Mouse (Mus musculus) liver, embryonic 16.5 days (tissue): ENCODE measurements around the gene Cyp8b1. TPM values are rescaled to one million over a fixed set of nuclear protein-coding genes. Genes with fewer than 3 reads are reported as not detected.

Experiments used
- ATAC-seq: fragments of 200-750 bp; cut with Nextera tagmentation; 2 replicates; pipeline ENCODE4 v1.8.0; 2017; ENCODE audit warnings: low read depth, mild to moderate bottlenecking, moderate number of reproducible peaks, moderate library complexity
- H3K27ac ChIP-seq: fragments of 300-500 bp; sonication (generic); 2 replicates; pipeline ENCODE4 v1.5.1; 2014; ENCODE audit warnings: mild to moderate bottlenecking, low read length
- H3K27me3 ChIP-seq: fragments of 300-500 bp; sonication (generic); 2 replicates; pipeline ENCODE4 v1.6.1; 2014; ENCODE audit warnings: low read depth, low read length, mixed read lengths; ENCODE audit not compliant: control insufficient read depth, insufficient read depth
- H3K36me3 ChIP-seq: fragments of 300-500 bp; sonication (generic); 2 replicates; pipeline ENCODE4 v1.6.1; 2014; ENCODE audit warnings: mild to moderate bottlenecking; ENCODE audit not compliant: control insufficient read depth, insufficient read depth
- H3K4me1 ChIP-seq: fragments of 300-500 bp; sonication (generic); 2 replicates; pipeline ENCODE4 v1.6.1; 2014; ENCODE audit warnings: low read depth, low read length, mixed read lengths; ENCODE audit not compliant: control insufficient read depth
- H3K4me2 ChIP-seq: fragments of 300-500 bp; sonication (generic); 2 replicates; pipeline ENCODE4 v1.6.1; 2014; ENCODE audit warnings: low read depth, low read length, mixed read lengths
- H3K4me3 ChIP-seq: fragments of 300-500 bp; sonication (generic); 2 replicates; pipeline ENCODE4 v1.5.1; 2014; ENCODE audit warnings: low read depth, mild to moderate bottlenecking, low read length
- H3K9ac ChIP-seq: fragments of 300-500 bp; sonication (generic); 2 replicates; pipeline ENCODE4 v1.6.1; 2014; ENCODE audit warnings: low read depth, low read length
- H3K9me3 ChIP-seq: fragments of 300-500 bp; sonication (generic); replicated peaks from 2 replicates; pipeline ENCODE4 v1.6.1; 2016; ENCODE audit warnings: low read length; ENCODE audit not compliant: control insufficient read depth
- WGBS: fragments of 180-500 bp; shearing (Covaris S2); extraction: QIAGEN DNeasy Blood & Tissue Kit; methylation state at CpG from one replicate; pipeline ENCODE4 v1.1.7; 2014; ENCODE audit not compliant: insufficient replicate concordance; 5-methylcytosine and 5-hydroxymethylcytosine counted together
- polyA plus RNA-seq: library from polyadenylated mRNA; unstranded; fragments of >200 nt; fragmentation: Nextera tagmentation; extraction: Ambion mirVana; gene quantifications from 2 replicates; pipeline ENCODE4 v1.2.1, GENCODE M21; 2015

Cyp8b1 gene
- polyA plus RNA-seq, 1 experiment from 2014 or later, result 19.0 TPM

DNA sequence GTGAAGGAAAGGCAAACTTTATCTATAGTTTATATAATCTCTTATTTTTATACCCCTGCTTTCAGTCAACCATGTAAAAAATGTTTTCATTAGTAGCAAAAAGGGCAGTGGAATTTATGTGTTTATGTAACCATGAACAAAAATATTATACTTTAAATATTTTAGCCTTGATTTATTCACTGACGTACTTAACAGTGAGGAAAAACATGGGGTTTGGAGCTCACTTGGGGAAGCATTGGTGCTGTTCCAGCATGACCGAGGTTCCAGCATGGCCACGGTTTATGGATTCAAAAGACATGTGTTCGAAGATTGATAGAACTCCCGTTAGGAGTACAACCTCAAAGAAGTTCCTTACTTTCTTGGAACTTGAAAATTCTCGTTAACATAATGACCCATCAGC is 47.9 kb downstream of the Cyp8b1 start:
- Histone ChIP-seq H3K36me3 (no peaks in the 10 kb centered on the region), H3K4me1 (no peaks in the 10 kb centered on the region), H3K27ac (no peak overlapping the region), H3K9ac (no peak overlapping the region), H3K4me2 (no peak overlapping the region), H3K9me3 (no peaks in the 10 kb centered on the region), H3K27me3 (no peaks in the 10 kb centered on the region), H3K4me3 (no peak overlapping the region)
- no peak for ATAC-seq
- 60% methylated on average over 6 of the region's 6 CpGs for WGBS

DNA sequence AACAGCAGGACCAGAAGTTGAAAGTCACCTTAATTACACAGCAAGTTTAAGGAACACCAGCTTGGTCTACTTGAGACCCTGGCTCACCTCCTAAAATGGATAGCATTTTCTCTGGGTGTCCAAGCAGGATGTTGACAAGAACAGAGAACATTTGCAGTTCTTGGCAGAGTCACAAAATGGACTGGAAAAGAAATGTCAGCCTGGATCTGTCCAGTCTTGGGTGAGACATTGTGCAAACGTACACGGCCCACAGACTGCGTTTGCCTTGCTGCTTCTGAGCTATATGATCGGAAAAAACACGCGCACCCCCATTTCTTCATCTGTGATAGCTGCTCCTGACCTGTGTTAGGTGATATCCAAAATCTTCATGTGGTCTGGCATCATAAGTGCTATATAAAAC is 48.5 kb downstream of the Cyp8b1 start:
- no peaks in the 10 kb centered on the region for H3K9me3 ChIP-seq
- no peak overlapping the region for H3K27ac ChIP-seq
- no peak overlapping the region for H3K4me3 ChIP-seq
- H3K4me1 ChIP-seq, result no peaks in the 10 kb centered on the region
- H3K9ac ChIP-seq, result no peak overlapping the region
- H3K36me3 ChIP-seq, result no peaks in the 10 kb centered on the region
- no peaks in the 10 kb centered on the region for H3K27me3 ChIP-seq
- no peak for ATAC-seq
- H3K4me2 ChIP-seq, result no peak overlapping the region
- WGBS, result 81% methylated on average over 6 of the region's 6 CpGs

DNA sequence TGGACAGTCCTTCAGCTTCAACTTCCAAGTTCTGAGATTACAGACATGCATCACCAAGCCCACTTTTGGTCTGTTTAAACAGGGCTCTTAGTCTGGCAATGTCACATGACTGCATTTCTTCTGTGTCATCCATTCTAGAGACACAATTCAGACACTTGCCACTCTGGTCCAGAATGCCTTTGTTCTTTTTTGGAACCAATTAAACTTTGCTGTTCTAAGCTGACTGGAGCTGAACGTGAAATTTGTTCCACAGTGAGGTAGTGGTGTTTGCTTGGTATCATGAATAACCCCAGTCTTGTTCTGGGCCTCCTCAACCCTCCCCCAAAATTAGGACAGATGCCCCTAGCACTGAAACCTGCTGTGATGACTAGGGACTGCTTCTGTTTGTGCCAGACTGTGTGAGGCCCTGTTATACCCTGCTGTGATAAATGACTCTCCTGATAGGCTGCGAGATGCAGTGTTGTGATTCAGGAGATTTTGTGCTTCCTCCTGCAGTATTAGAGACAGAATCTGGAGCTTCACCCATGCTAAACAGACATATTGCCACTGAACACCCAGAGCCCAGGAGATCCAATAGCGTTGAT is 50.6 kb downstream of the Cyp8b1 start:
- Histone ChIP-seq H3K9ac (no peak overlapping the region), H3K36me3 (no peaks in the 10 kb centered on the region), H3K4me1 (no peaks in the 10 kb centered on the region), H3K27me3 (no peaks in the 10 kb centered on the region), H3K4me2 (no peak overlapping the region), H3K4me3 (no peak overlapping the region), H3K27ac (no peak overlapping the region), H3K9me3 (no peaks in the 10 kb centered on the region)
- 49% methylated on average over 3 of the region's 3 CpGs for WGBS
- no peak for ATAC-seq

DNA sequence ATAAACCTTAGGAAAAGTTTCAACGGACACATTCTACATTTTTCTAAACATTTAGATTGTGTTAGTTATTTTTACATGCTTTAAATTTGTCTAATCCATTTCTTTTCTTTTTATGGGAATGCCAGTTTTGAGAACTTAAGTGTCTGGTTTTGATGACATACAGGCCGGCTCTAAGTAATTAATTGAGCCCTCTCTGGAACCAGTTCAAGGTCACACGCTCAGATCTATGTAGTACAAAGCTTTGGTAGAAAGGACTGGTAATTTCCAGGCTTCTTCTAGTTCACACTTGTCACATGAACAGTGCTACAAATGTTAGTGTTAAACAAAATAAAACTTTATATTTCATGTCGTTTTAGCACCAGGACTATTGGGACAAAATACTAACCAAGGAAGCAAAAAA is 51.3 kb downstream of the Cyp8b1 start:
- WGBS, result 60% methylated on average over 4 of the region's 4 CpGs
- H3K27ac ChIP-seq, result no peak overlapping the region
- no peak overlapping the region for H3K4me3 ChIP-seq
- no peak overlapping the region for H3K4me2 ChIP-seq
- no peaks in the 10 kb centered on the region for H3K36me3 ChIP-seq
- no peaks in the 10 kb centered on the region for H3K9me3 ChIP-seq
- no peak overlapping the region for H3K9ac ChIP-seq
- H3K27me3 ChIP-seq, result no peaks in the 10 kb centered on the region
- no peak for ATAC-seq
- no peaks in the 10 kb centered on the region for H3K4me1 ChIP-seq

Other genes with a start within 250 kb of the Cyp8b1 start
- gene Sec22c, start 210.8 kb downstream of the Cyp8b1 start, polyA plus RNA-seq, result 2.8 and 3.0 TPM in 2 replicates
- 54.9 and 55.5 TPM in 2 replicates for gene Ss18l2, start 206.0 kb downstream of the Cyp8b1 start, polyA plus RNA-seq
- gene Nktr, start 197.1 kb downstream of the Cyp8b1 start, polyA plus RNA-seq, result 24.9 and 25.2 TPM in 2 replicates
- gene Zfp651, start 157.0 kb downstream of the Cyp8b1 start, polyA plus RNA-seq, result 0.50 and 0.89 TPM in 2 replicates
- gene Klhl40, start 138.7 kb downstream of the Cyp8b1 start, polyA plus RNA-seq, result 0.53 and 1.5 TPM in 2 replicates
- 0.07 and 0.31 TPM in 2 replicates for gene Hhatl, start 123.8 kb downstream of the Cyp8b1 start, polyA plus RNA-seq
- gene Ccdc13, start 76.8 kb downstream of the Cyp8b1 start, polyA plus RNA-seq, result 0.07 TPM in 1 of 2 replicates, not detected in the other
- 114 and 136 TPM in 2 replicates for gene Higd1a, start 57.9 kb downstream of the Cyp8b1 start, polyA plus RNA-seq
- 0.43 and 0.72 TPM in 2 replicates for gene Ackr2, start 17.9 kb downstream of the Cyp8b1 start, polyA plus RNA-seq
- gene Fam198a, start 34.7 kb upstream of the Cyp8b1 start, polyA plus RNA-seq, result 0.40 and 0.76 TPM in 2 replicates
- 2.9 and 3.2 TPM in 2 replicates for gene Pomgnt2, start 80.8 kb upstream of the Cyp8b1 start, polyA plus RNA-seq
- 17.9 and 20.1 TPM in 2 replicates for gene Snrk, start 201.0 kb upstream of the Cyp8b1 start, polyA plus RNA-seq